Mouse (Mus musculus) spleen, embryonic (tissue): ENCODE measurements around the gene Tubb4a.
"Not testable (repeated sequence)": the region's sequence is repeated elsewhere in the genome, so short reads cannot be mapped to it uniquely, and the experiment has no call there.

ENCODE experiments used
- CTCF ChIA-PET: fragments of 350-600 bp; sonication (Branson Sonifier 250); formaldehyde crosslinking; loops from one replicate; lab custom pipeline; 2022; lab: Charles Lee

Gene Tubb4a

DNA sequence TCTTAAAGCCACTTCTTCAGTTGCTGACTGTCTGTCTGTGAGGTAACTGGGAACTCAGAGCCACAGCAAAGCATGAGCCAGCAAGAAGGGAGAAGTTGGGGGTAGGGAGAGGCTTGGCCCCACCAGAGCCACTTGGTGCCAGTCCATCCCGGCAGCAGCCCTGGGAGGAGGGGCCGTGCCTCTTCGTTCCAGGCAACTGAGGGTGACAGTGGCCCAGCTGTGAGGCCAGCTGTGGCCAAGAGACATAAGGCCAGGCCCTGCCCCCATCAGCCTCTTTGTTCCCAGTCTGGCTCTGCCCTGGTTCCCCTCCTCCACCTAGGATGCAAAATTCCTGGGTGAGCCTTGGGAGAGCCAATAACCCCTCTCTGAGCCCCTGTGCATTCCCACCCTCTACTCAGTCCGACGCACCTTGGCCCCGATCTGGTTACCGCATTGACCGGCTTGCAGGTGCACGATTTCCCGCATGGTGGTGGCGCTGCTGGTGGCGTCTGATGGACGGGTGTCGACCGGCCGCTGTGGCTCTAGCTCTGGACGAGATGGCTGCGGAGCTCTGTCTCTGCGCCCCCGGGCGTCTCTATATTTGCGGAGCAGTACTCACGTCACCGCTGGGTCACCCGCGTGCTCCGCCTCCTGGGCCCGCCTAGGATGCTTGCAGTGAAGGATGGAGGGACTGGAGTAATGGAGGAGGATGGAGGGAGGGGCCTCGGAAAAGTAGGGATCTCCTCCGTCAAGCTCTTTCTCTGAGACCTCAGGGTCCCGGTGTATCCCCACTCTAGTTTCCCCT, at the start of gene Tubb4a:
Gene Tubb4a, minus strand, starts transcription at position 734 of the 784 bp plus-strand sequence.
- CTCF ChIA-PET, result no interaction called here

DNA sequence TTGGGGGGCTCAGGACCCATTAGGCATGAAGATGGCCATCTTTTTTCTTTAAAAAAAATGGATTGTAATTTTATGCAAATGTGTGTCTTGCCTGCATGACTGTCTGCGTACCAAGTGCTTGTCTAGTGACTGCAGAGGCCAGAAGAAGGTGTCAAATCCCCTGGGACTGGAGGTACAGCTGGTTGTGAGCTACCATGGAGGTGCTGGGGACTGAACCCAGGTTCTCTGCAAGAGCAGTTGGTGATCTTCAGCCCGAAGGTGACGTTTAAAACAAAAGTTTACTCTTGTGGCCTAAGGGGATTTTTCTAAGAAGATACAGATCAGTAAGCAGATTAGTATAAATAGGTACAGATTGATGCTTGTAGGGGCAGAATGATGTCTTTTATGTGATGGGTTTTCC, 48.1 kb upstream of the Tubb4a start:
- CTCF ChIA-PET, result no interaction called here

DNA sequence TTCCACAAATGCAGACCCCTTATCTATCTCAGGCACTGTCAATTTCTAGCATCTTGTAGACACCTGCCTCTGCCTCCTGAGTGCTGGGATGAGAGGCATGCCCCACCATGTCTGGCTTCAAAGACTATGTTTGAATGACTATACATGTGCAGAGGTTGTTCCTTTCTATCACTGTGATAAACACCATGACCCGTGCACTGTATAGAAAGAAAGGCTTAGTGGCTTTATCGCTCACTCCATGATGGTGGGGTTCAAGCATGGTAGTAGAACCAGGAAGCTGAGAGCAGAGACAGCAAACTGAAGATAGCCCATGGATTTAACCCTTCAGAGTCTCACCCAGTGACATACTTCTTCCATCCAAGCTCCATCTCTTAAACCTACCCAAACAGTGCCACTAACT, 47.1 kb upstream of the Tubb4a start:
- CTCF ChIA-PET, result no interaction called here

DNA sequence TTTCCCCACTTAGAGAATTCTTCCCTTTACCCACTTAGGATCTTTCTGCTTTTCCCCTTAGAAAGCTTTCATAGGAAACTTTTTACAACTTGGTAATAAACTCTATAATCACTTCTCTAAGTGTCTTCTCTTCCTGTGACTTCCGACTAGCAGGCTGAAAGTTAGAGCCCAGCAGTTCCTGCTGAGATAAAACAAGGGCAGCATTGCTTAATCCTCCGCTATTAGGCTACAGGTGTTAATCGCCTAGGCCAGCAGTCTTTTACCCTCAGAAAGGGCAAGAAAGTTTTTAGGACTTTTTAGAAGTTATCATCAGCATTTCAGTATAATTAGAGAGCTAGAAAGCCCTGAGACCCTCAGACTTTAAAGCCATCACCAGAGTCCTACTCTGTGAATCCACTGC, 46.4 kb upstream of the Tubb4a start:
- CTCF ChIA-PET, result not testable (repeated sequence)

DNA sequence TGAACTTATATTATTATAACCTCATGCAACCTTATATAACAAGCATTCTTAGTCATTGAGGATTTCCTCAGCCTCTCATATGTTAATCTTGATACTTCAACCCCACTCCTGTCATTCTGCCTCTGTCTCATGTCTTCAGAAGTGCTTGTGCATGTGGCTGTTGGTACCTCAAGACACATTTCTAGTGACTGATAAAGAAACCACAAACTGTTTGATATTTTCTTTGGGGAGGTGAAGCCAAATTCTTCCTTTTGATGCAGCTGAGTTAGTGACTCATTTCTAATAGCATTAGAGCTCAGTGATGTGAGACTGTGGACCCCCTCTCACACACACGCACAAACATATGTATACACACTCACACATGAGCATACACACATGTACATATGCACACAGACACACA, 44.2 kb upstream of the Tubb4a start:
- CTCF ChIA-PET, result no interaction called here

DNA sequence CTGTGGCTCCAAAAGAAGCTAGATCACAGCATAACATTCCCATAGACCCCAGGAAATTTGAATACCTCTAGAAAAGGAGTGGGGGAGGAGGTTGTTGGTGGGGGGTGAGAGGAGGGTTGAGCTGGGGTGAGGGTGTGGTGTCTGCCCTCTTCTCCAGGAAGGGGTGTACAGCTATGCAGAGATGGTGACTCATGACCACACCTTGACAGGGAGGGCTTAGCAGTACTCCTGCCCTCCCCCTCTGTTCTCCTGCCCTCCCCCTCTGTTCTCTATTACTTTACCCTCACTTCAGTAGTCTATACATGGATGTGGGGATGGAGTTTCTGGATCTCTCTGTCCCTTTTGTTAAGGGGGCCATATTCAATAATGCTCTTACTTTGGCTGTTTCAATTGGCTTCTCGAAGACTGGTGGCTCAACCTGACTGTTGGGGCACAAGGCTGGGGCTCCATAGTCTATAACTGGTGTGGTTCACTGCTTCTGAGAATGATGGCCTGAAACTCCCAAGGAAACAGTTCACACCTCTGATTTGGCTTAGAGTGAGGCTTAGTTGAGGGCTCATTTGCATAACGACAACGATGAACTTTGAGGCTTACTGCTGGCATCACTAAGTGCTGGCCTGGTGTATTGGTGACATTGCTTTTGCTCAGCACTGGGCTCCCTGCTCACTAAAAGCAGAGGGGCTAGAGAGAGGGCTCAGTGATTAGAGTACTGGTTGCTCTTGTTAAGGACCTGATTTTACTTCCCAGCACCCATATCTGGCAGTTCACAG, 38.5 kb upstream of the Tubb4a start:
- CTCF ChIA-PET, result interaction anchor here (0.7 kb wide), 1 partner anchor 54 kb away, joined by 9 read pairs; no protein-coding TSS in a partner anchor

DNA sequence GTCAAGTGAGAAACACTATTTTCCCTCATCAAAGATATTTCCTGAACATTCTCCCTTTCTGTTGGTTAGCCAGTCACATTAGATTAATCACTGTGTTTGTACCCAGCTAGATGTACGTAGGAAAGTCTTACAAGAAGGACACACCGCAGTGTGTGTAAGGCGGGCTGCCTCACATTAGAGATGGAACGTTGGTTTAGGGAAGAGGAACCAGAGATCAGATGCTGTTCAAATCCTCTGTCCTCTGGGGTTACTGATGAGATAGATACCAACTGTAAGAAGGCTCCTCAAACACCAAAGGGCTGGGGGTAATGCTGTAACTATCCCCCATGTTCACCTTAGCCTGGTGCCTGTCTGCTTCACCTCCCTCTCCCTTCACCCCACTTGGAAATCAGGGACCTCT, 37.2 kb upstream of the Tubb4a start:
- CTCF ChIA-PET, result no interaction called here

DNA sequence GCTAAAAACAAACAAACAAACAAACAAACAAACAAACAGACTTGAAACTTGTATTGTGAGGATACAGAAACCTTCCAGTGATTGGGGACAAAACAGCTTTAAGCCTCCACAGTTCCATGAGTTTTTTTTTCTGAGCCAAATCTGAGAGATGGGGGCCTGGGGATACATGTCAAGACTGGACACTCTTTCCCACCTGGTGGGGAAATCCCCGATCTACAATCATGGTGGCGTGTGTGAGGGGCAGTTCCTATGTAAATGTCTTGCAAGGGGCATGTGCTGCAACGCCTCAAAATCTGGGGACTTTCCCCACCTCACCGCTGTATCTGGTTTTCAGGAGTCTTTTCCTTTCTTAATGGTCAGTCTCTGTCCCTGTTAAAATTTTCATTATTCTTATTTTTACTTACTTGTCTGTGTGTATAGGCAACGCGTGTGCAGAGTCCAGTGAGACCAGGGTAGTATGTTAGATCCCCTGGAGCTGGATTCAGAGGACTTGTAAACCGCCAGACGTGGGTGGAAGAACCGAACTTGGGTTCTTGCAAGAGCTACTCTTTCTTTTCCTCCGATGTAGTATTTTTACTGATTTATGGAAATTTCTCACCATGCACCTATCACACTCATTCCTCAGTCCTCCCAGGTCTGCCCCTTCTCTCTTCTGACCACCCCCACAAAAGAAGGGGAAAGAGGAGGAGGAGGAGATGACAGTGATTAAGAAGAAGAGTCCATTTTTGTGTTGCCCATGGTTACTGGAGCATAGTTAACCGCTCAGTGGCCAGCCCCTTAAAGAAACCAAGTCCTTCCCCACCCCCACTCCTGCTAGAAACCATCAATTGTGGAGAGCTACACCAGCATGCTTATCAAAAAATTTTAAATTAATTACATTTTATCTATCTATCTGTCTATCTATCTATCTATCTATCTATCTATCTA, 35.9 kb upstream of the Tubb4a start:
- CTCF ChIA-PET, result no interaction called here

DNA sequence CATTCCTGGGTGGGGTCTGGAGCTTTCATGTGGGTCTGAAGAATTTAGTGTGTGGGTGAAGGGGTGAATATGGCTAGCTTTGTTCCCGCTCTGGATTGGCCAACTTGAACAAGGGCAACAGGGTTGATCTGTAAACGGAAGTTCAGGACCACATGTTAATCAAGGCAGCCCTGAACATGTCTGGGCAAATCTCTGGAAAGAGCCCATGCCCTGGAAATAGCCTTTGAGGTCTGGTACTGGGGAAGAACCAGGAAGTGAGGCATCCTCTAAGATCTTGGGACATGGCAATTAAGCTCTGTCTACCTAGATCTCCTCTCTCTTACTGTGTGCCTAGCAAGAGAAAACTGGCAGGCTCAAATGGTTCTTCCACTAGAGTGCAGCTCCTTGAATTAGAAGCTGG, 34.3 kb upstream of the Tubb4a start:
- CTCF ChIA-PET, result no interaction called here

DNA sequence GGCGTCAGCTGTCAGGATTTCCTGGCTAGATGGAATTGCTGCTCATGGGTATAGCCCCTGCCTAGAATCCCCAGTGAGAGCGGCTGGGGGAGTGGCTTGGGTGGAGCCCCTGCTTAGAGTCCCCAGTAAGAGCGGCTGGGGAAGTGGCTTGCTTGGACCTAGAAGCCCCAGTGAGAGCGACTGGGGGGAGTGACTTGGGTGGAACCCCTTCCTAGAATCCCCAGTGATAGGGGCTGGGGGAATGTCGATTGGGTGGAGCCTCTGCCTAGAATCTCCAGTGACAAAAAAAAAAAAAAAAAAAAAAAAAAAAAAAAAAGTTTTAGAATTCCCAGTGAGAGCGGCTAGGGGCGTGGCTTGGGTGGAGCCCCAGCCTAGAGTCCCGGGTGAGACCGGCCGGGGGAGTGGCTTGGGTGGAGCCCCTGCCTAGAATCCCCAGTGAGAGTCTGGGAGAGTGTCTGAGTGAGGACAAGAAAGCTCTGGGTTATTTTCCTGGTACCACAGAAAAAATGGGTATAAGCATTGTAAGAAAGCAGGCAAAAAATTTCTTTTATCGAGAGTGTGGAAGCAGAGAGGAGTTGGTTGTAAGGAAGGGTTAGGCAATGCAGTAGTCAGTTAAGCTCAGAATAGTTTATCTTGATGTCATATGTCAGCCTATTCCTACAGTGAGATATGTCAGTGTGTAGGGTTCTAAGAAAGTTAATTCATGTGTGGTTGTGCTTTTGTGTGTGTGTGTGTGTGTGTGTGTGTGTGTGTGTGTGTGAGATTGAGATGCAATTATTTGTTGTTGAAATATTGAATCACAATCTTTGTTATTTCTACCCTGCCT, 31.2 kb upstream of the Tubb4a start:
- CTCF ChIA-PET, result no interaction called here

DNA sequence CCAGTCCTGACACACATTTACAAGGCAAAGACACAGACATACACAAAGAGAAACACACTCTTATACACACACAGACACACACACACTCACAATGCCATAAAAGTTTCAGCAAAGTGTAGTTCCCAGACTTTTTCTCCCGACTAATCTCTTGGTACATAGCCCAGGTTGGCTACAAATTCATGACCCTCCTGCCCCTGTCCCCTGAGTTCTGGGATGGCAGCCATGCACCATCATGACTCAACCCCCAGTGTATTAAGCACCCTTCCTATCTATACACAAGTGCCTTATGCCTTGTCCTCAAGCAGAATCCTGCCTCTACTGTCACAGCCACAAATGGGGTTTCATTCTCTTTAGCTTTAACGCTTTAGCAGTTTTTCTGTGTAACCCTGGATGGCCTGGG, 29.2 kb upstream of the Tubb4a start:
- CTCF ChIA-PET, result no interaction called here

DNA sequence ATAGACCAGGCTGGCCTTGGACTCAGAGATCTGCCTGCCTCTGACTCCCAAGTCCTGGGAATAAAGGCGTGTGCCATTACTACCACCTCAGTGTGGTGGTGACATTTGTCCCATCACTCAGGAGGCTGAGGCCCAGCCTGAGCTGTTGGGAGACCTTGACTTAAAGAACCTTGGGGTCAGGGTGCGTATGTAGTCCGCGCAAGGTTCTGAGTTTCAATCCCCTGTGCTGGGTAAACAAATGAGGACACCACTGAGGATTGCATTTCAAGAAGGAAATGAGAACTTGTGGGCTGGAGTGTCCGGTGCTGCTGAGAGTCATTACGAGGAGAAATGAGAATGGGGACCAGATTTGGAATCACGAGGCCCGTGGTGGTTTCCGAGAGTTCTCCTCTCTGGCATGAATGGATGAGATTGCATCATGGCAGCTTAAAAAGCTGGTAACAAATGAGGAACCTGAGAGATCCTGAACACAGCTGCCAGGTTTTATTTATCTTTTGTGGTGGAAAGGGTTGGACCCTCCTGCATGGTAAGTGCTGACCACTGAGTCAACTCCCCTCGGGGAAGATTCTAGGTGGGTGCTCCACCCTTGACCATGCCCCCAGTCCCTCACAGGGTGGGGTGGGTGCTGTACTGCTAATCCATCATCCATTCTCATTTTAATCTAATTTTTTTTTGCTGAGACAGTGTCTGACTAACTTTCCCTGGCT, 25.3 kb upstream of the Tubb4a start:
- CTCF ChIA-PET, result no interaction called here

DNA sequence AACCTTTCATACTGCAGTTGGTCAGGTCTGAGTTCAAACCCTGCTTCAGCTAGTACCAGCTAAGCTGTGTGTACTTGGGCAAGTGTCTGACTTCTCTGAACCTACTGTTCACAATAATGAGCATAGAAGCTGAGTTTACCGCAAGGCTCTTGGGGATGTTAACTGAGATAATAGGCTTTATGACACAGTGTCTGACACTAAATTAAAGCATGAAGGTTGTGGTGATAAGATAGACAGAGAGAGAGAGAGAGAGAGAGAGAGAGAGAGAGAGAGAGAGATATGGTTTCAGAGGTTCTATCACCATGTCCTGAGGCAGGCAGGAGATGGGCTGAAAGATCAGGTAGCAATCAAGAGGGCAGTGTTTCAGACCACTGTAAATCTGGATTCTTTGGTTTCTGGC, 22.4 kb upstream of the Tubb4a start:
- CTCF ChIA-PET, result no interaction called here

DNA sequence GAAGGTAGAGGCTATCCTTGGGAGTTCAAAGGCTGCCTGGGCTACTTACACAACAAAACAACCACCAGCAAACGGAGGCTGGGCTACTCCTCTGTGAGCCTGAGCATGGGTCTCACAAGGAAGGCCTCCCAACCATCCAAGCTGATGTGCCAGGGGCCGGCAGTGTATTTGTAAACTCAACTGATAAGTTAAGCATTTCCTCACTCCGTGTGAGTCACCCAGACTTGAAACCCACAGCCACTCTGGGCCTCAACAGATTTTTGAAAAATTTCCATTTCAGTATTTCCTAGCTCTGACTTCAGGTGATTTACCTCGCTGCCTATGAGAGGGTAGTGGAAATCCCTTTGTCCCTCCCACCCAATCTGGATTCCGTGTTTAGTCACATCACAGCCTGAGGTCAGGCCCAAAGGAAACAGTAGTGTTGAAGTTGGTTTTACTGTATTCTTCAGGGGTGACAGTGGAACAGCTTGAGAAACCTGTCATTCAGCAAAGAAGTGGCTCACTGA, 21.1 kb upstream of the Tubb4a start:
- CTCF ChIA-PET, result no interaction called here

DNA sequence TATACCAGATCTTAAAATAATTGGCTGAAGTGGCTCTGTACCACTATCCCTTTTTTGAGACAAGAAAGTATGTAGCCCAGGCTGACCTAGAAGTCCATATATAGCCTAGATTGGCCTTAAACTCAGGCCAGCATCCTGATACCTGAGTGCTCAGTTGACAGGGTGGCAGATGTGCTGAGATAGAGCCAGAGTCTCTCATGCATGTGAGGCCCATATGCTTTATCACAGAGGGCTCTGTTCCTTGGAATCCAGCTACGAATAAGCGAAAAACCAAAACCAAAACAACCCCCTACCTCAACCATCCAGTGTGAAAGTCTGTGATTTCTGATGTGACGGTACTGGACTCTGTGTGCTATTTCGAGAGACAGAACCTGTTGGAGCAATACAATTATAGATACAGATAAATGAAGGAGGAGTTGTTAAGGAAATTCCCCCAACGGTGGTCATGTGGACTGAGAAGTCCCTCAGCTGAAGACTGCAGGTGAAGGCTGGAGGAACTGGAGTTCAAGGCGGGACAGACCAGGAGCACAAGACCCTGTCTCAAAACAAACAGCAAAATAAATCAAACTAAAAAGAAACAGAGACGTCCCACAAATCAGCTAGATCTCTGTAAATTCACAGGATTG, 20.6 kb upstream of the Tubb4a start:
- CTCF ChIA-PET, result no interaction called here

DNA sequence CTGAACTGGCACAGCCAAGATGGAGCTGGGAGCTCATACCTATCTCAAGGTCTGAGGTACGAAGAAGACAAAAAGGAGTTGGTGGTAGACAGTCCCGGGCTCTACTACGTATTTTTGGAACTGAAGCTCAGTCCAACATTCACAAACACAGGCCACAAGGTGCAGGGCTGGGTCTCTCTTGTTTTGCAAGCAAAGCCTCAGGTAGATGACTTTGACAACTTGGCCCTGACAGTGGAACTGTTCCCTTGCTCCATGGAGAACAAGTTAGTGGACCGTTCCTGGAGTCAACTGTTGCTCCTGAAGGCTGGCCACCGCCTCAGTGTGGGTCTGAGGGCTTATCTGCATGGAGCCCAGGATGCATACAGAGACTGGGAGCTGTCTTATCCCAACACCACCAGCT, 19.5 kb upstream of the Tubb4a start:
- CTCF ChIA-PET, result interaction anchor here (0.7 kb wide), 1 partner anchor 10 kb away, joined by 3 read pairs; no protein-coding TSS in a partner anchor

DNA sequence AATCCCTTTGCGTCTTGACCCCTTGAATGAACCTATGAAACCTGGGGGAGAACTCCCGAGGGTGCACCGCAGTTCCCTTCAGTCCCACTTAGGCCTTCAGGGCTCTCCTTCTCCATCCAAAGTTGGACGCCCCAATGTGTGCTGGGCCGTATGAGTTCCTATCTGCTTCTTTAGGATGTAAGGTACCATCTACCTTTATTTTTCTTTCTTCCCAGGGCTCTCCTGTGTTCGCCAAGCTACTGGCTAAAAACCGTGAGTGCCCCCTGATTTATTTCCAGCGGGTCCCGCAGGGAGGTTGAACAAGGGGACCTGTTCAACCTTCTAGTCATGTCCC, 18.4 kb upstream of the Tubb4a start:
- CTCF ChIA-PET, result interaction anchor here (0.6 kb wide), 1 partner anchor 464 kb away, joined by 16 read pairs; no protein-coding TSS in a partner anchor

DNA sequence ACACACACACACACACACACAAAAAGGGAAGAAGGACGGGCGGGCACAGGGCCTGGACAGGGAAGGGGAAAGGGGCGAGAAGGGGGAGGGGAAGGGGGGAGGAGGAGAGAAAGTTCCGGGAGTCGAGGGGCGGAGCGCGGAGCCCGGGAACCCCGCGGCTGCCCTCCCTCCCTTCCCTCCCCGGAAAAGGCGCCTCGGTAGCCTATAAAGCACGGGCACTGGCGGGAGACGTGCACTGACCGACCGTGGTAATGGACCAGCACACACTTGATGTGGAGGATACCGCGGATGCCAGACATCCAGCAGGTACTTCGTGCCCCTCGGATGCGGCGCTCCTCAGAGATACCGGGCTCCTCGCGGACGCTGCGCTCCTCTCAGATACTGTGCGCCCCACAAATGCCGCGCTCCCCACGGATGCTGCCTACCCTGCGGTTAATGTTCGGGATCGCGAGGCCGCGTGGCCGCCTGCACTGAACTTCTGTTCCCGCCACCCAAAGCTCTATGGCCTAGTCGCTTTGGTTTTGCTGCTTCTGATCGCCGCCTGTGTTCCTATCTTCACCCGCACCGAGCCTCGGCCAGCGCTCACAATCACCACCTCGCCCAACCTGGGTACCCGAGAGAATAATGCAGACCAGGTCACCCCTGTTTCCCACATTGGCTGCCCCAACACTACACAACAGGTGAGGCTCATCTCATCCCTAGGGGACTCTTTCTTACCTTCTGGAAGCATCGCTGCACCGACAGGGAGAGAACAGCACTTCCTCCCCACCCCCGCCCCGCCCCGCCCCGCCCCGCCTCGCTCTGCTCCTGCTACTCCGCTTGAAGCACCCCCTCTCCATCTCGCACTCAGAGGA, 17.8 kb upstream of the Tubb4a start, which contains the start of gene Tnfsf9:
Gene Tnfsf9, plus strand, starts transcription at position 145 of the 854 bp plus-strand sequence.
- CTCF ChIA-PET, result interaction anchor here (0.6 kb wide), 1 partner anchor 463 kb away, joined by 16 read pairs; no protein-coding TSS in a partner anchor

DNA sequence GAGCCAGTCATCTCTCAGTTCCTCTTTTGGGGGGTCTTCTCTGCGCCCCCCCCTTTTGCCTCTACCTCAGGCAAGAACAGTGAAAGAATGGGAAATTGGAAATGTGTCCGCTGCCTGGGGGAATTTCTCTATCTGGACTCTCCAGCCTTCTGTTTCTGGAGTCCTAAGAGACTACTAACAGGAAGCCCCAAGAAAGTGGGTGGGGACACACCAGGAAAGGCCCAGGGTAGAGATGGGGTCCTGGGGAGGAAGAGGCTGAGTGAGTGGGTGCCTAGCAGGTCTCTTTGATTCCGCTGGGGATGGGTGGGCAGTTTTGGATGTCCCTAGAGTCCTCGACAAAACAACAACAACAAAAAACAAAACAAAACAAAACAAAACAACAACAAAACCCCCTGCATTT, 16.9 kb upstream of the Tubb4a start:
- CTCF ChIA-PET, result no interaction called here
